Mouse (Mus musculus) cortical plate, adult 2 months (tissue): Measurements from ENCODE around the gene Fgf8. TPM values are rescaled to one million over a fixed set of nuclear protein-coding genes. Genes with fewer than 3 reads are reported as not detected.

ENCODE experiments used
- H3K27ac ChIP-seq: fragments of 200-500 bp; 2 replicates; pipeline ENCODE4 v1.5.1; 2012; ENCODE audit warnings: low read length, control low read depth, inconsistent platforms; ENCODE audit not compliant: insufficient read depth
- H3K4me1 ChIP-seq: fragments of 200-500 bp; 2 replicates; pipeline ENCODE4 v1.6.1; 2011; ENCODE audit warnings: low read length; ENCODE audit not compliant: control insufficient read depth, insufficient read depth
- H3K4me3 ChIP-seq: fragments of 200-500 bp; 2 replicates; pipeline ENCODE4 v1.5.1; 2011; ENCODE audit warnings: mild to moderate bottlenecking, low read length, control low read depth; ENCODE audit not compliant: insufficient read depth
- CTCF ChIP-seq: fragments of 200-500 bp; IDR thresholded peaks from 2 replicates; pipeline ENCODE4 v1.5.1; 2011; ENCODE audit warnings: mild to moderate bottlenecking, control low read depth, low read length; ENCODE audit not compliant: insufficient read depth; ENCODE audit errors: extremely low read depth
- POLR2A ChIP-seq: fragments of 200-500 bp; IDR thresholded peaks from 2 replicates; pipeline ENCODE4 v1.6.1; 2011; ENCODE audit warnings: mild to moderate bottlenecking, low read length, control low read depth; ENCODE audit not compliant: insufficient read depth; ENCODE audit errors: extremely low read depth
- polyA plus RNA-seq: library from polyadenylated mRNA; depleted of rRNA; stranded (reverse); fragments of >200 nt; gene quantifications from 2 replicates; pipeline ENCODE4 v1.2.3, GENCODE M21; 2012

Fgf8 gene
- polyA plus RNA-seq, 1 experiment, result not detected

GRCm38 (mm10) chr19:45742984-45743575 lies 365 bp upstream of the Fgf8 start:
- Histone ChIP-seq H3K4me1 (no peaks in the 10 kb centered on the region), H3K27ac (no peak overlapping the region), H3K4me3 (no peak overlapping the region)
- TF ChIP-seq POLR2A, result no peak
- no peak for TF ChIP-seq CTCF

- TF ChIP-seq CTCF (no peak), POLR2A (no peak)
- Histone ChIP-seq H3K27ac (no peak overlapping the region), H3K4me3 (no peak overlapping the region), H3K4me1 (no peaks in the 10 kb centered on the region)
Observed at GRCm38 (mm10) chr19:45741431-45742217, 1.1 kb downstream of the Fgf8 start.

GRCm38 (mm10) chr19:45740817-45741216 lies 1.9 kb downstream of the Fgf8 start:
- Histone ChIP-seq H3K27ac (no peak overlapping the region), H3K4me3 (no peak overlapping the region), H3K4me1 (no peaks in the 10 kb centered on the region)
- no peak for TF ChIP-seq POLR2A
- TF ChIP-seq CTCF, result no peak

GRCm38 (mm10) chr19:45740233-45740632 lies 2.5 kb downstream of the Fgf8 start:
- no peak for TF ChIP-seq POLR2A
- TF ChIP-seq CTCF, result no peak
- no peaks in the 10 kb centered on the region for H3K4me1 ChIP-seq
- H3K4me3 ChIP-seq, result no peak overlapping the region
- no peak overlapping the region for H3K27ac ChIP-seq

- no peak overlapping the region for H3K4me3 ChIP-seq
Observed at GRCm38 (mm10) chr19:45738521-45738920, 4.2 kb downstream of the Fgf8 start.

GRCm38 (mm10) chr19:45737846-45738484 lies 4.8 kb downstream of the Fgf8 start:
- Histone ChIP-seq H3K27ac (no peak overlapping the region), H3K4me3 (no peak overlapping the region), H3K4me1 (no peaks in the 10 kb centered on the region)
- TF ChIP-seq POLR2A, result no peak
- no peak for TF ChIP-seq CTCF

More at GRCm38 (mm10) chr19:45738521-45738920, 4.2 kb downstream of the Fgf8 start:
- TF ChIP-seq POLR2A (no peak), CTCF (no peak)
- H3K4me1 ChIP-seq, result no peaks in the 10 kb centered on the region
- H3K27ac ChIP-seq, result no peak overlapping the region

GRCm38 (mm10) chr19:45737208-45737845 lies 5.4 kb downstream of the Fgf8 start:
- Histone ChIP-seq H3K4me3 (no peak overlapping the region), H3K27ac (no peak overlapping the region), H3K4me1 (no peaks in the 10 kb centered on the region)
- no peak for TF ChIP-seq POLR2A
- TF ChIP-seq CTCF, result no peak

GRCm38 (mm10) chr19:45736855-45737207 lies 5.9 kb downstream of the Fgf8 start:
- H3K27ac ChIP-seq, result no peak overlapping the region
- TF ChIP-seq POLR2A (no peak), CTCF (no peak)
- no peaks in the 10 kb centered on the region for H3K4me1 ChIP-seq
- no peak overlapping the region for H3K4me3 ChIP-seq

GRCm38 (mm10) chr19:45736241-45736640 lies 6.5 kb downstream of the Fgf8 start:
- TF ChIP-seq CTCF, result no peak
- no peaks in the 10 kb centered on the region for H3K4me1 ChIP-seq
- no peak overlapping the region for H3K4me3 ChIP-seq
- no peak overlapping the region for H3K27ac ChIP-seq
